ENCODE assay signal across 16 mouse cellular contexts in genomic region chr16:30918866-30919265, GRCm38 (mm10).
"Had no signal": no experiment of that assay in that cellular context is flagged by ENCODE, and none has a peak within 500 bp of the region (broad histone marks: within the 10 kb centered on the region; RNA-seq: fewer than 3 reads in every experiment).

No protein-coding gene starts in this region.

- H3K9ac ChIP-seq: liver, postnatal 0 days; lung, embryonic 15.5 days; midbrain, embryonic 13.5 days; midbrain, embryonic 15.5 days; neural tube, embryonic 12.5 days; stomach, embryonic 15.5 days had no signal

- H3K27ac ChIP-seq: lung, embryonic 15.5 days; macrophage; midbrain, embryonic 13.5 days; midbrain, embryonic 15.5 days; neural tube, embryonic 12.5 days; stomach, embryonic 15.5 days; stomach, postnatal 0 days had no signal

- DNase-seq: liver, postnatal 0 days; lung, adult 2 months; lung, postnatal 14 days; lung, postnatal 36 days; right cerebral cortex, postnatal 14 days; thymus, adult 2 months; thymus, postnatal 25 days; thymus, postnatal 4 days had no signal

- H3K4me1 ChIP-seq: lung, embryonic 15.5 days; midbrain, embryonic 15.5 days; stomach, embryonic 15.5 days had no signal

- H3K4me3 ChIP-seq: lung, embryonic 15.5 days; megakaryocyte, embryonic 14.5 days; midbrain, embryonic 13.5 days; midbrain, embryonic 15.5 days; neural tube, embryonic 12.5 days; stomach, embryonic 15.5 days had no signal

- H3K9me3 ChIP-seq: lung, embryonic 15.5 days; midbrain, embryonic 15.5 days; neural tube, embryonic 12.5 days; stomach, embryonic 15.5 days had no signal

- H3K36me3 ChIP-seq: lung, embryonic 15.5 days; midbrain, embryonic 13.5 days; midbrain, embryonic 15.5 days; neural tube, embryonic 12.5 days; stomach, embryonic 15.5 days had no signal
